Mouse (Mus musculus): Measurements from ENCODE around the gene Xpo4.

Gene Xpo4

DNA sequence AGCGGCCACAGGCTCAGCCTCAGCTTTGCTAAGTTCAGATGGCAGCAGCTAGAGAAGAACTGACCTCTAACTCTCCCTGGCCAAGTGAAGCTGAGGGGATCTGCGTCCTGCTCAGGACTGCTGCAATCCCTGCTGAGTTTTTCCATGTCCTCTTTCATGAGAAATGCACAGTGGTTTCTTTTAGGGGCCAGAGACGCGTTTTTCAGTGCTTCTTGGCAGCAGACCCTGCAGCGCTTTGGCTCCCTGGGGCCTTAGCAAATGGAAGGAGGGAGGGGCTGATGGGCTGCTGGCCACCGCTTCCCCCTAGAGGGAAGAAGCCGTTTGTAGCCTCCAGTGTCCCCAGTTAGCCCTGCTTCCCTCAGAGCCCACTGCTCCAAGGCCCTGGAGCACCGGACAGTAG is 130.3 kb downstream of the Xpo4 start:
- no peak for DNase-seq

DNA sequence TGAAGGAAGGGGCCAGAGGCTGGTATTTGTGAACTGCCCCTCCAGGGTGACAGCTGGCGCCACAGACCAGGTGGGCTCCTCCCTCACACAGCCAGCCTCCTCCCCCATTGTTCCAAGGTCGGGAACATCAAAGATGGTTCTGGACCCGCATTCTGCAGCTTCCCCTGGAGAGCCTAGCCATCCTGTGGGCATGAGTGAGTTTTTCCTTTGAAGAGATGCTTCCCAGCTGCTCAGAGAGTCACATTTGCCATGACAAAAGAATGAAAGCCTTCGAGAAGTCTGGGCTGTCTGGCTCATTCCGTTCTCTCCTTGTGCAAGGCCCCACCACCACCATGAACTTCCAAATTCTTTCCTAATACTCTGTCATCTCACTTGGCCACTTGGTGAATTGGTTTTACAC is 130.9 kb downstream of the Xpo4 start:
- DNase-seq, result peak in 1 of 2 experiments; percentile 51

DNA sequence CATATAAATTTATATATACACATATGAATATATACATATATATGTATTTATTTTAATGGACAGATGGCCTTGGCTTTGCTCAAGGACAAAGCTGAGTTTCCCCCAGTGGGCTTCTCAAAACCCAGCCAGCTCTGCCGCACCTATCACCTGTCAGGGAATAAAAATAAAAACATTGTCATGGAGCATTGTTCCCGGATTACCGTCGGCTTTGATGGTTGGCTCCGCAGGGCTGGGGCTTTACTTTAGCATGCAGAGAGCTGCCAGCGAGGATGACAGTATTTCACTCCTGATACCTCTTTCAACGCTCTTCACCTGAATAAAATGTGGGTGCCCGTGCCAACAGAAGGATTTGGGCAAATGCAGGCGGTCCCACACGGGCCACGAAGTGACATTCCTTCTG is 131.4 kb downstream of the Xpo4 start:
- DNase-seq, result no peak

DNA sequence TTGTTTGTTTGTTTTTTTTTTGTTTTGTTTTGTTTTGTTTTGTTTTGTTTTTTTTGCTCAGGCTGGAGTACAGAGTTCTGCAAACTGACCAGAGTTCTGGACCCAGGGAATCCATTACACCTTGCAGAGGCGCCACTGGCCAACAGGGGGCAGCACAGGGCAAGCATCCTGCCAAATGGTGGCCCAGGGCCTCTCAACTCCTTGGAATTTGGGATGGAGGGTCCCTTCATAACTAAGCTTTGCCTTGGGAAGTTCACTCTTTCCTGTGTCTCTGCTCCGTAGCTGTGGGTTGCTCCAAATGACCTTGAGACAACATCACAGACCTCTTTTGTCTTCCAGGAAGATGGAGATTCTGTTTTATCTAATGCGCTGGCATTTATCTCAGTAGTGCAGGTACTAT is 132.0 kb downstream of the Xpo4 start:
- peak; percentile 39 to 55 for DNase-seq

DNA sequence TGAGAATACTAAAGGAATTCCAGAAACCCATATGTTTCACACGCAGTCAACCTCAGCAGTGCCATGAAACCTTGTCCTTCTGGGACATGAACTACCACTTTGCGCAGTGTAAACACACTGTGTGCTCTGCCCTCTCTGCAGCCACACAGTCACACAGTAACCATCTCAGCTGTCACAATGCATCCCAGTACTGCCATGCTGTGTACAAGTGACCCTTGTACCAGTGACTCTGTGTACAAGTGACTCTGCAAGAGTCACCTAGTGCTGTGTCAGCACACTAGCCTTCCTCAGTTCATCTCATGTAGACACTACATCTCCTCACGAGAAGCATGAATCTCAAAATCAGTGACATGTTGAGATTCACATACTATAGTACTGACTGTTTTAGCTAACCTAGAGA is 132.7 kb downstream of the Xpo4 start:
- no peak for DNase-seq

DNA sequence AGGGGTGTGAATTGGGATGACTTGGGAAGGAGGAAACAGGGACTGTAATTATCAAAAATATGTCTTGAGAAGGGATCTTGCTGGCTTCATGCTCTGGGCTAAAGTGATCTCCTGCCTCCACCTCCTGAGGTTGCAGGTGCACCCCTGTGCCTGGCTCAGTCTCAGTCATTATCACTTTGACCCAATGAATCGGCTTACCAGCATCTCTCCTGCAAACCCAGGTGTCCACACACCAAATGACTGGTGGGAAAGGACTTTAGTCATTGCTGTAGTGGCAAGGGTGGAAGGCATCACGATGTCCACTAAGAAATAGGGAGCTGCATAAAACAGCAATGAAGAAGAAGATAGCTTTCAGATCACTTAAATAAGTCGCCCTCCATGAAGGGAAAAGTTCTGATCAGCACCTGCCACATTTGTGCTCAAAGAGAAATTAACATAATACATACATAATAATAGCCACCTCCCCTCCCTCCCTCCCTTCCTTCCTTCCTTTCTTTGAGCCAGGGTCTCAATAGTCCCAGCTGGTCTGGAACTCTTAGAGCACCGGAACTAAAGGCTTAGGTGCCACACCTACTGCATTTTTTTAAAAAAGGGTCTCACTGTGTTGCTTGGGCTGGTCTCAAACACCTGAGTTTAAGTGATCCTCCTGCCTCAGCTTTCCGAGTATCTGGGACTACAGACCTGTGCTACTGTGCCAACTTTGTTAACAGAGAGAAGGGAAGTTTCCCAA is 135.3 kb downstream of the Xpo4 start:
- no peak for DNase-seq

DNA sequence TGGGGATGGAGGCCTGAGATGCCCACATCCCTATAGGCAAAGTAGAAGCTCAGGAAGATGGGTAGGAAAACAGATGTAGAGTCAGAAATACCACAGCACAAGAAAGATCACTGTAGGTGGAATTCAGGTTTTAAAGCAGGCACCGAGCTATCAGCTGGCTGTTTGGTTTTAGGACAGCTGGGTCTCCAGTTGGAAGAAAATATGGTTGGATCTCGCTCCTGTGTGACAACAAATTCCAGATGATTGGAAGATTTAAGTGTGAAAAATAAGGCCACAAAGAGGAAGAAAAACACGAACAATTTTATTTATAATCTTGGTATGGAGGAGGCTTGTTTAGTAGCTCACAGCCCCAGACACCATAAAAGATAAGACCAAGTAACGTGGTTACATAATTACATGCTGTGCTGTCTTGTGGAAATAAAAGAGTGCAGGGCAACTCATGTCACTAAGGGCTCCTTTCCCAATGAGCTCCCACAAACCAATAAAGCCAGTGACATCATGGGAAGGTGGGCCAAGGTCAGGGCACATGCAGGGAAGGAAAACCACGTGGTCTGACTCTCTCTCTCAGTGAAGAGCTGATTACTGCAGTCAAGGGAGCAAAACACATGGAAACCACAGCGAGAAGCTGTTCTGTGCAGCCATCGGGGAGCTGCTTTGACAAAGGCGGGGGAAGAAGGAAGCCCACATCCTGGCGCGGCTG is 136.0 kb downstream of the Xpo4 start:
- DNase-seq, result no peak

DNA sequence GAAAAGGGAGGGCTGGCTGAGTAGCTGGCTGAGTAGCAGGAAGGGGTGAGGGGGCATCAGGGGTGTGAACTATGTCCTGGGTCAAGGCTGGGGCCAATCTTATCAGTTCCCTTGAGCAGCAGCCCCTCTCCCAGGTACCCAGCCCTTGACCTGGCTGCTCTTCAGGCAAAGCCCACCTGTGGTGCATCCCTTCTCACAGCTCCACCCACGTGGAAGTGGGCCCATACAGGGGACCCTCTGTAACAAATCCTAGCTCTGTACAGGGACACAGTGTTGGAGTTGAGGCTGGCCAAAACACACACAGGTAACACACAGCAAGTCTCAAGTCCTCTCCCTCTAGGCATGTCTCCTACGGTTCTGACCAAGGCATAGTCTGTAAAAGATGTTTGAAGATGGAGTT is 137.6 kb downstream of the Xpo4 start:
- no peak for DNase-seq

Data from lung, adult 18-20 months (tissue).